Mouse (Mus musculus): ENCODE data around the gene 7530416G11Rik. TPM values are rescaled to one million over a fixed set of nuclear protein-coding genes. Genes with fewer than 3 reads are reported as not detected.

The 7530416G11Rik gene
- not detected for polyA plus RNA-seq (2017; shearing (Covaris generic))

DNA sequence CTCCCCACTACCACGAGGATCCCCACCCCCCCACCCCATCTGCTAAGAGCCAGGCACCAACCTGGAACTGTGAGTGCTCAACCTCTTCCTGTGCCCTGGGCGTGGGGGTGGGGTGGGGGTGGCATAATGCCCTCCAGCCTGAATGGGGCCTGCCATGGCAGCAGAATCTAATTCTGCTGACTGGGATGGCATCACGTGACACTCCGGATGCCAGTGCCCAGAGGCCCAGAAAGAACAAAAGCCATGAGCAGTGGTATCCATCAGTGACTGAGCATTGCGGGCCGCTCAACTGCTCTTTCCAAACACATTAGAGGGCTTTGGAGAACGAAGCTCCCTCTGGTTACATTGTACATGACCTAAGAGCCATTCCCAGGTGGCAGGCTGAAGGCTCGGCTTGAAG is at the start of gene 7530416G11Rik:
TSS of gene 7530416G11Rik (minus strand) at position 101 of the 400 bp plus-strand sequence.

Other genes with a start within 250 kb of the 7530416G11Rik start
- 133 TPM for gene Atxn10, start 167.0 kb downstream of the 7530416G11Rik start, polyA plus RNA-seq (2017; shearing (Covaris generic))
- gene Wnt7b, start 79.2 kb upstream of the 7530416G11Rik start, polyA plus RNA-seq (2017; shearing (Covaris generic)) = not detected
- not detected for gene Ppara, start 231.8 kb upstream of the 7530416G11Rik start, polyA plus RNA-seq (2017; shearing (Covaris generic))